Mouse (Mus musculus) limb, embryonic 14.5 days (tissue): Measurements from ENCODE around the gene Pabpn1. TPM values are rescaled to one million over a fixed set of nuclear protein-coding genes. Genes with fewer than 3 reads are reported as not detected.

Experiments used
- ATAC-seq: fragments of 200-750 bp; cut with Nextera tagmentation; 2 replicates; pipeline ENCODE4 v1.8.0; 2017; ENCODE audit warnings: low read depth, moderate number of reproducible peaks, moderate TSS enrichment; ENCODE audit not compliant: low FRiP score
- DNase-seq: peaks from one replicate; pipeline ENCODE4 v3.0.0-alpha.2; 2015; ENCODE audit warnings: low spot score
- H3K27ac ChIP-seq: fragments of 300-500 bp; sonication (generic); replicated peaks from 2 replicates; pipeline ENCODE4 v1.5.1; 2014; ENCODE audit warnings: low read depth, mild to moderate bottlenecking, low read length, moderate library complexity, mixed read lengths
- H3K27me3 ChIP-seq: fragments of 300-500 bp; sonication (generic); 2 replicates; pipeline ENCODE4 v1.6.1; 2014; ENCODE audit warnings: low read length, mixed read lengths; ENCODE audit not compliant: control insufficient read depth, insufficient read depth
- H3K36me3 ChIP-seq: fragments of 300-500 bp; sonication (generic); 2 replicates; pipeline ENCODE4 v1.6.1; 2014; ENCODE audit warnings: mild to moderate bottlenecking, low read length, moderate library complexity, mixed read lengths; ENCODE audit not compliant: control insufficient read depth, insufficient read depth
- H3K4me1 ChIP-seq: fragments of 300-500 bp; sonication (generic); 2 replicates; pipeline ENCODE4 v1.6.1; 2014; ENCODE audit warnings: antibody characterized with exemption, low read length, mixed read lengths; ENCODE audit not compliant: control insufficient read depth, insufficient read depth
- H3K4me2 ChIP-seq: fragments of 300-500 bp; sonication (generic); replicated peaks from 2 replicates; pipeline ENCODE4 v1.6.1; 2014; ENCODE audit warnings: low read depth, mild to moderate bottlenecking, low read length, moderate library complexity; ENCODE audit not compliant: severe bottlenecking
- H3K4me3 ChIP-seq: fragments of 300-500 bp; sonication (generic); replicated peaks from 2 replicates; pipeline ENCODE4 v1.5.1; 2014; ENCODE audit warnings: low read length
- H3K9ac ChIP-seq: fragments of 300-500 bp; sonication (generic); 2 replicates; pipeline ENCODE4 v1.6.1; 2014; ENCODE audit warnings: mild to moderate bottlenecking, low read depth, low read length, moderate library complexity; ENCODE audit not compliant: severe bottlenecking
- H3K9me3 ChIP-seq: fragments of 300-500 bp; sonication (generic); 2 replicates; pipeline ENCODE4 v1.6.1; 2016; ENCODE audit warnings: low read length; ENCODE audit not compliant: control insufficient read depth
- POLR2A ChIP-seq: fragments of 200-500 bp; IDR thresholded peaks from 2 replicates; pipeline ENCODE4 v1.8.0; 2012; ENCODE audit warnings: inconsistent platforms, mild to moderate bottlenecking, moderate library complexity, borderline replicate concordance; ENCODE audit not compliant: insufficient read depth, insufficient read length; ENCODE audit errors: extremely low read depth
- WGBS: fragments of 180-500 bp; shearing (Covaris S2); extraction: QIAGEN DNeasy Blood & Tissue Kit; methylation state at CpG from one replicate; pipeline ENCODE4 v1.1.7; 2014; 5-methylcytosine and 5-hydroxymethylcytosine counted together
- polyA plus RNA-seq, 2 experiments: library from polyadenylated mRNA; depleted of rRNA in 1 of 2; stranded (reverse) in 1 of 2; unstranded in 1 of 2; fragments of >200 nt; fragmentation: Nextera tagmentation in 1 of 2; extraction: Ambion mirVana in 1 of 2; gene quantifications; 2 replicates each; pipeline versions ENCODE4 v1.2.1 to v1.2.3; 2012 to 2014

Gene Pabpn1
- polyA plus RNA-seq, 2 experiments = 137 to 495 TPM

- Histone ChIP-seq H3K4me3 (no peak overlapping the region), H3K4me2 (no peak overlapping the region), H3K4me1 (peaks cover 13% of the 10 kb centered on the region), H3K27ac (no peak overlapping the region), H3K27me3 (no peaks in the 10 kb centered on the region), H3K9me3 (no peaks in the 10 kb centered on the region), H3K36me3 (peaks cover 65% of the 10 kb centered on the region), H3K9ac (no peak overlapping the region)
- 81% methylated on average over 7 of the region's 7 CpGs for WGBS
- TF ChIP-seq POLR2A = no peak
- DNase-seq (no peak), ATAC-seq (no peak)
These were observed 16.4 kb downstream of the Pabpn1 start for GRCm38 (mm10) chr14:54908682-54909081.

GRCm38 (mm10) chr14:54912109-54912850, 20.0 kb downstream of the Pabpn1 start:
- Histone ChIP-seq H3K9ac (peak overlapping the region; percentile 95), H3K4me3 (peak overlapping the region; percentile 93), H3K9me3 (no peaks in the 10 kb centered on the region), H3K27me3 (no peaks in the 10 kb centered on the region), H3K4me1 (peaks cover 15% of the 10 kb centered on the region), H3K36me3 (peaks cover 61% of the 10 kb centered on the region), H3K4me2 (peak overlapping the region; percentile 83), H3K27ac (peak overlapping the region; percentile 90)
- ATAC-seq = peak; percentile 51
- no peak for TF ChIP-seq POLR2A
- DNase-seq = no peak
- WGBS = 3% methylated on average over 36 of the region's 69 CpGs

- Histone ChIP-seq H3K9ac (peak within 1 kb of the TSS; percentile 95), H3K27me3 (no peaks in the 10 kb centered on the region), H3K27ac (peak within 1 kb of the TSS; percentile 90), H3K9me3 (no peaks in the 10 kb centered on the region), H3K4me2 (peak within 1 kb of the TSS; percentile 83), H3K36me3 (peaks cover 61% of the 10 kb centered on the region), H3K4me3 (peak within 1 kb of the TSS; percentile 93), H3K4me1 (peaks cover 15% of the 10 kb centered on the region)
- peak; percentile 98 for TF ChIP-seq POLR2A
- DNase-seq (peak; percentile 86), ATAC-seq (peak; percentile 93)
- WGBS = under 1% methylated on average over 15 of the region's 28 CpGs
These were observed 20.6 kb downstream of the Pabpn1 start, which contains the start of gene Slc22a17 for GRCm38 (mm10) chr14:54912886-54913285. Gene Slc22a17 (minus strand): TSS chr14:54913132.

- Histone ChIP-seq H3K4me3 (peak overlapping the region; percentile 93), H3K9me3 (no peaks in the 10 kb centered on the region), H3K36me3 (peaks cover 61% of the 10 kb centered on the region), H3K27me3 (no peaks in the 10 kb centered on the region), H3K9ac (peak overlapping the region; percentile 95), H3K4me1 (peaks cover 15% of the 10 kb centered on the region), H3K4me2 (peak overlapping the region; percentile 83), H3K27ac (peak overlapping the region; percentile 71)
- no peak for TF ChIP-seq POLR2A
- DNase-seq (no peak), ATAC-seq (peak; percentile 12)
- WGBS = 19% methylated on average over 10 of the region's 10 CpGs
These were observed 21.0 kb downstream of the Pabpn1 start for GRCm38 (mm10) chr14:54913343-54913742.

GRCm38 (mm10) chr14:54920076-54920685, 27.9 kb downstream of the Pabpn1 start:
- H3K36me3 ChIP-seq = peaks cover 71% of the 10 kb centered on the region
- H3K9ac ChIP-seq = no peak overlapping the region
- no peak for TF ChIP-seq POLR2A

More at GRCm38 (mm10) chr14:54920076-54920685, 27.9 kb downstream of the Pabpn1 start:
- Histone ChIP-seq H3K27ac (no peak overlapping the region), H3K9me3 (peaks cover 6% of the 10 kb centered on the region), H3K4me3 (no peak overlapping the region), H3K4me2 (no peak overlapping the region), H3K4me1 (peaks cover 12% of the 10 kb centered on the region), H3K27me3 (no peaks in the 10 kb centered on the region)
- DNase-seq (no peak), ATAC-seq (no peak)
- WGBS = 89% methylated on average over 16 of the region's 16 CpGs
